Mouse (Mus musculus): ENCODE measurements around the gene Trpv2. TPM values are rescaled to one million over a fixed set of nuclear protein-coding genes. Genes with fewer than 3 reads are reported as not detected.

Gene Trpv2
- polyA plus RNA-seq, 1 experiment from 2014 or later: 8.9 TPM

Other genes with a start within 250 kb of the Trpv2 start
- gene Pigl, start 116.0 kb upstream of the Trpv2 start, polyA plus RNA-seq (2014; fragmentation: Nextera tagmentation; extraction: Ambion mirVana): 13.6 and 13.7 TPM in 2 replicates
- 170 and 189 TPM in 2 replicates for gene Ncor1, start 115.9 kb upstream of the Trpv2 start, polyA plus RNA-seq (2014; fragmentation: Nextera tagmentation; extraction: Ambion mirVana)
- 44.2 and 50.0 TPM in 2 replicates for gene Cenpv, start 35.2 kb upstream of the Trpv2 start, polyA plus RNA-seq (2014; fragmentation: Nextera tagmentation; extraction: Ambion mirVana)
- 3,694 and 3,897 TPM in 2 replicates for gene Ubb, start 23.3 kb upstream of the Trpv2 start, polyA plus RNA-seq (2014; fragmentation: Nextera tagmentation; extraction: Ambion mirVana)
- gene Lrrc75a, start 74.0 kb downstream of the Trpv2 start, polyA plus RNA-seq (2014; fragmentation: Nextera tagmentation; extraction: Ambion mirVana): 16.2 and 16.7 TPM in 2 replicates
- 38.8 and 43.5 TPM in 2 replicates for gene Mmgt2, start 74.2 kb downstream of the Trpv2 start, polyA plus RNA-seq (2014; fragmentation: Nextera tagmentation; extraction: Ambion mirVana)
- gene Zfp287, start 157.4 kb downstream of the Trpv2 start, polyA plus RNA-seq (2014; fragmentation: Nextera tagmentation; extraction: Ambion mirVana): 14.0 and 15.1 TPM in 2 replicates
- not detected in 2 replicates for gene Gm10428, start 178.6 kb downstream of the Trpv2 start, polyA plus RNA-seq (2014; fragmentation: Nextera tagmentation; extraction: Ambion mirVana)
- 27.4 and 31.1 TPM in 2 replicates for gene Zfp286, start 215.0 kb downstream of the Trpv2 start, polyA plus RNA-seq (2014; fragmentation: Nextera tagmentation; extraction: Ambion mirVana)
- gene Trim16, start 245.7 kb downstream of the Trpv2 start, polyA plus RNA-seq (2014; fragmentation: Nextera tagmentation; extraction: Ambion mirVana): 5.3 and 6.4 TPM in 2 replicates

Measured in hindbrain, embryonic 11.5 days (tissue).